Comparison of ENCODE assay signal across 11 mouse cellular contexts in the genomic region with DNA sequence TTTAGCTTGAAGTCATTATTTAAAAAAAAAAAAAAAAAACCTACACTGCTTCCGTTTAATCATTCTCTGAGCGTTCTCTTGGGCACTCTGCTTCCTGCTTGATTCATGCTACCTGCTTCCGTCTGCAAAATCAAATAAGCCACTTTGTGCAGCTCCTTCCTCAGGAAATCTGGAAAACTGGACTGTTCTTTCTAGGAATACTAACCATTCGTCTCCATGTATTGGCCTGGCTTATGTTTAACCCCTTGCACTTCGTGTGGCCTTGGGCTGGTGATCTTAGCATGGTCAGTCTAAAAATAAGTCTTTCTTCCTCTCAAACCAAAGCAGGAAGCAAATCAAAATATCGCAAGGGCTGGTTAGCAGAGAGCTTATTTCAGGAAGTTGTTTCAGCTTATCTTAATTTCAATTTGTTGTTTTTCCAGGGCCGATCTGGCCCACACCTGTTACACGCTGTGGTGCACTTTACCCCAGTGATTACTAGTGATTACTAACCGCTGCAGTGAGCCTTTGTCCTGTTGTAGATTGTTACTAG.
DNase-seq lines count a peak whose midpoint lies in the region; ATAC-seq and TF ChIP-seq lines count a peak whose summit lies in the region.
"Had no signal": no experiment of that assay in that cellular context is flagged by ENCODE, and none has a peak within 500 bp of the region (broad histone marks: within the 10 kb centered on the region; RNA-seq: fewer than 3 reads in every experiment).

No protein-coding gene starts in this region.

- ATAC-seq in heart, embryonic 15.5 days (replicated peaks; ENCODE audit: insufficient number of reproducible peaks, insufficient read depth, low FRiP score, low read depth) = no peak; the same call in 1 of the 2 replicates

- no peaks in the 10 kb centered on the region for H3K9me3 ChIP-seq in heart, embryonic 15.5 days (replicated peaks)
- H3K9me3 ChIP-seq: embryonic facial prominence, embryonic 15.5 days had no signal

- H3K4me1 ChIP-seq in heart, embryonic 15.5 days (replicated peaks) = peaks cover 4% of the 10 kb centered on the region
- H3K4me1 ChIP-seq: embryonic facial prominence, embryonic 15.5 days had no signal

- no peak for TF ChIP-seq CTCF in gastrocnemius, adult 2 months (IDR thresholded peaks at IDR 0.05)

- intact Hi-C loops in gastrocnemius, adult 2 months (cut with DNase I) = no loop called here

- H3K27ac ChIP-seq in gastrocnemius, adult 2 months = no peak overlapping the region
- no peak overlapping the region for H3K27ac ChIP-seq in heart, embryonic 15.5 days
- H3K27ac ChIP-seq: embryonic facial prominence, embryonic 15.5 days had no signal

- H3K4me2 ChIP-seq in heart, embryonic 15.5 days = peak overlapping the region; percentile 29
- H3K4me2 ChIP-seq: embryonic facial prominence, embryonic 15.5 days had no signal

- no peak for DNase-seq in gastrocnemius, adult 2 months
- no peak for DNase-seq in gastrocnemius, postnatal 10 days
- DNase-seq in 416B (ENCODE audit: low read depth) = peak; percentile 81
- DNase-seq in kidney, postnatal 4 days = peak; percentile 1 to 15
- no peak for DNase-seq in cerebellum, postnatal 14 days
- no peak for DNase-seq in left cerebral cortex, adult 9 months (ENCODE audit: low spot score in 2 of 2)
- DNase-seq in layer of hippocampus, adult 9-11 months = no peak
- DNase-seq: adrenal gland, adult 2 months; thymus, postnatal 36 days had no signal

- 35% methylated on average over 9 of the region's 9 CpGs for whole genome bisulfite sequencing in heart, embryonic 15.5 days

- H3K36me3 ChIP-seq in heart, embryonic 15.5 days = no peaks in the 10 kb centered on the region
- H3K36me3 ChIP-seq: embryonic facial prominence, embryonic 15.5 days had no signal

- no peaks in the 10 kb centered on the region for H3K27me3 ChIP-seq in heart, embryonic 15.5 days
- H3K27me3 ChIP-seq: embryonic facial prominence, embryonic 15.5 days had no signal

- peak overlapping the region; percentile 7; the same call in 1 of the 2 replicates for H3K4me3 ChIP-seq in gastrocnemius, adult 2 months
- no peak overlapping the region for H3K4me3 ChIP-seq in heart, embryonic 15.5 days
- H3K4me3 ChIP-seq: embryonic facial prominence, embryonic 15.5 days had no signal

- H3K9ac ChIP-seq in heart, embryonic 15.5 days = no peak overlapping the region
- H3K9ac ChIP-seq: embryonic facial prominence, embryonic 15.5 days had no signal

Comparison
In these comparisons a context has a peak if more than half of its experiments do, and no peak if none do; other contexts are left out.
1. DNase-seq: peak in 416B (single experiment) and kidney, postnatal 4 days (2 of 2); none in gastrocnemius, adult 2 months (single experiment), gastrocnemius, postnatal 10 days (single experiment), cerebellum, postnatal 14 days (0 of 2), left cerebral cortex, adult 9 months (0 of 2) and layer of hippocampus, adult 9-11 months (single experiment).